Mouse (Mus musculus): ENCODE measurements around the gene Olfr495. TPM values are rescaled to one million over a fixed set of nuclear protein-coding genes. Genes with fewer than 3 reads are reported as not detected.

Olfr495 gene
- not detected in 2 replicates for polyA plus RNA-seq (2015; fragmentation: Nextera tagmentation; extraction: Ambion mirVana)

DNA sequence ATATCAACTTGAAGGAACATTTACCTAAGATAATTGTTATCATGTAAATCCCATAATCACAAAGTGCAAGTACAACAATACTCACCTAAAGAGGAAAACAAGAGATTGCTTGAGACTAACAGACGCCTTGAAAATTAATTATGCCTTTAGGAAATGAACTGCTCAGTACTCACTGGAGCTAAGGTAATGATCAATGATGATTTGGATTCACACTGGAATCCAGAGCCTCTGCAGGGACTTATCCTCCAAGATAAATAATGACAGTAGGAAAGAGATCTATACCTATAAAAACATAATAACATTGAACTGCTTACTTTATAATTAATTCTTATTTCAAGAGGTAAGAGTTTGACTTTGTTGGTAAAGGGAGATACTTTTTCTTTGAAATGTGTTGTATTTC, at the start of gene Olfr495:
Gene Olfr495 (plus strand): TSS at position 301 of the 400 bp plus-strand sequence.
- H3K27me3 ChIP-seq (replicated peaks): no peaks in the 10 kb centered on the region
- H3K27ac ChIP-seq: no peak within 1 kb of the TSS
- no peak within 1 kb of the TSS for H3K4me2 ChIP-seq
- 50% methylated on average over 1 of the region's 1 CpGs for WGBS
- H3K9ac ChIP-seq: no peak within 1 kb of the TSS
- no peak for ATAC-seq (ENCODE audit: insufficient read depth, low FRiP score, low read depth)
- no peaks in the 10 kb centered on the region for H3K9me3 ChIP-seq
- H3K4me1 ChIP-seq: no peaks in the 10 kb centered on the region
- H3K4me3 ChIP-seq (replicated peaks): no peak within 1 kb of the TSS
- H3K36me3 ChIP-seq: no peaks in the 10 kb centered on the region

DNA sequence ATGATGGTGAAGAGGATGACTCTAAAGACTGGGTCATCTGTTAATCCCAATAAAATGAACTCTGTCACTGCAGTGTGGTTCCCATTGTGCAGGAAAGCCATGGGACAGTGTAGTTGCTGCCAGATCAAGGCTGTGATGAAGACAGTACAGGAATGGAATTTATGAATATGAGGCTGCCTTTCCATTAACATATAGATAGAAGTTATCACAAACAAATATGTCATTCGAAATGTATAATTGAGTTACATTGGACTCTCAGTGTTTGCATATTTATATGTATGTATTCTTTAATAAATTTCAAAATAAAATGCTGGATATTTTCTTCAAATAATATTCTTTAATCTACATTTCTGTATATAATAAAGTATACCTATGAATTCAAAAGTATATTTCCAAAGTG, 46.1 kb upstream of the Olfr495 start, which contains the start of gene Olfr493:
Gene Olfr493 (minus strand): TSS at position 101 of the 400 bp plus-strand sequence.
- no peaks in the 10 kb centered on the region for H3K36me3 ChIP-seq
- H3K4me1 ChIP-seq: no peaks in the 10 kb centered on the region
- no peak for ATAC-seq (ENCODE audit: insufficient read depth, low FRiP score, low read depth)
- no peaks in the 10 kb centered on the region for H3K27me3 ChIP-seq (replicated peaks)
- no peak within 1 kb of the TSS for H3K27ac ChIP-seq
- H3K4me2 ChIP-seq: no peak within 1 kb of the TSS
- WGBS: 80% methylated on average over 1 of the region's 1 CpGs
- H3K4me3 ChIP-seq (replicated peaks): no peak within 1 kb of the TSS
- no peak within 1 kb of the TSS for H3K9ac ChIP-seq
- H3K9me3 ChIP-seq: no peaks in the 10 kb centered on the region

DNA sequence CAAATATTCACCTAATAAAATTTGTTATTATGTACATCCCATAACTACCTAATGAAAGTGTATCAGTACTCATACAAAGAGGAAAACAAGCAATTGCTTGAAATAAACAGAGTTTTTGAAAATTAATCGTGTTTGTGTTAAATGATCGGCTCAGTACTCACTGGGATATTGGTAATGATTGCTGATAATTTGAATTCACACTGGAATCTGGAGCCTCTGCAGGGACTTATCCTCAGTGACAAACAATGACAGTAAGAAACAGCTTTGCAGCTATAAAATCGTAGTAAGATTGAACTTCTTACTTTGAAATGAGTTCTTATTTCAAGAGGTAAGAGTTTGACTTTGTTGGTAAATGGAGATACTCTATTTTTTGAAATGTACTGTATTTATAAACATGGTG, 27.9 kb upstream of the Olfr495 start, which contains the start of gene Olfr494:
Gene Olfr494 (plus strand): TSS at position 301 of the 400 bp plus-strand sequence.
- H3K4me2 ChIP-seq: no peak within 1 kb of the TSS
- no peaks in the 10 kb centered on the region for H3K27me3 ChIP-seq (replicated peaks)
- H3K9me3 ChIP-seq: no peaks in the 10 kb centered on the region
- no peaks in the 10 kb centered on the region for H3K36me3 ChIP-seq
- ATAC-seq (ENCODE audit: insufficient read depth, low FRiP score, low read depth): no peak
- no peak within 1 kb of the TSS for H3K4me3 ChIP-seq (replicated peaks)
- H3K27ac ChIP-seq: no peak within 1 kb of the TSS
- no peaks in the 10 kb centered on the region for H3K4me1 ChIP-seq
- no peak within 1 kb of the TSS for H3K9ac ChIP-seq
- WGBS: 74% methylated on average over 3 of the region's 3 CpGs

DNA sequence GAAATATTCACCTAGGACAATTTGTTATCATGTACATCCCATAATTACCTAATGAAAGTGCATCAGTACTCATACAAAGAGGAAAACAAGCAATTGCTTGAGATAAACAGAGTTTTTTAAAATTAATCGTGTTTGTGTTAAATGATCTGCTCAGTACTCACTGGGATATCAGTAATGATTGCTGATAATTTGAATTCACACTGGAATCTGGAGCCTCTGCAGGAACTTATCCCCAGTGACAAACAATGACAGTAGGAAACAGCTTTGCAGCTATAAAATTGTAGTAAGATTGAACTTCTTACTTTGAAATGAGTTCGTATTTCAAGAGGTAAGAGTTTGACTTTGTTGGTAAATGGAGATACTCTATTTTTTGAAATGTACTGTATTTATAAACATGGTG, 27.2 kb downstream of the Olfr495 start, which contains the start of gene Olfr497:
Gene Olfr497 (plus strand): TSS at position 301 of the 400 bp plus-strand sequence.
- Histone ChIP-seq H3K4me3 (replicated peaks) (no peak within 1 kb of the TSS), H3K36me3 (no peaks in the 10 kb centered on the region), H3K4me1 (no peaks in the 10 kb centered on the region), H3K9ac (no peak within 1 kb of the TSS), H3K27me3 (replicated peaks) (no peaks in the 10 kb centered on the region), H3K4me2 (no peak within 1 kb of the TSS), H3K27ac (no peak within 1 kb of the TSS), H3K9me3 (no peaks in the 10 kb centered on the region)
- WGBS: 72% methylated on average over 2 of the region's 2 CpGs
- ATAC-seq (ENCODE audit: insufficient read depth, low FRiP score, low read depth): no peak

Other genes with a start within 250 kb of the Olfr495 start
- gene Olfr485, start 233.3 kb upstream of the Olfr495 start, polyA plus RNA-seq (2015; fragmentation: Nextera tagmentation; extraction: Ambion mirVana): not detected in 2 replicates
- not detected in 2 replicates for gene Olfr486, start 220.4 kb upstream of the Olfr495 start, polyA plus RNA-seq (2015; fragmentation: Nextera tagmentation; extraction: Ambion mirVana)
- not detected in 2 replicates for gene Olfr487, start 178.5 kb upstream of the Olfr495 start, polyA plus RNA-seq (2015; fragmentation: Nextera tagmentation; extraction: Ambion mirVana)
- gene Olfr488, start 134.8 kb upstream of the Olfr495 start, polyA plus RNA-seq (2015; fragmentation: Nextera tagmentation; extraction: Ambion mirVana): not detected in 2 replicates
- gene Olfr490, start 104.2 kb upstream of the Olfr495 start, polyA plus RNA-seq (2015; fragmentation: Nextera tagmentation; extraction: Ambion mirVana): not detected in 2 replicates
- not detected in 2 replicates for gene Olfr491, start 79.7 kb upstream of the Olfr495 start, polyA plus RNA-seq (2015; fragmentation: Nextera tagmentation; extraction: Ambion mirVana)
- not detected in 2 replicates for gene Olfr492, start 69.5 kb upstream of the Olfr495 start, polyA plus RNA-seq (2015; fragmentation: Nextera tagmentation; extraction: Ambion mirVana)
- not detected in 2 replicates for gene Olfr493, start 46.2 kb upstream of the Olfr495 start, polyA plus RNA-seq (2015; fragmentation: Nextera tagmentation; extraction: Ambion mirVana)
- not detected in 2 replicates for gene Olfr494, start 27.8 kb upstream of the Olfr495 start, polyA plus RNA-seq (2015; fragmentation: Nextera tagmentation; extraction: Ambion mirVana)
- gene Olfr497, start 27.3 kb downstream of the Olfr495 start, polyA plus RNA-seq (2015; fragmentation: Nextera tagmentation; extraction: Ambion mirVana): not detected in 2 replicates
- gene Olfr498, start 72.2 kb downstream of the Olfr495 start, polyA plus RNA-seq (2015; fragmentation: Nextera tagmentation; extraction: Ambion mirVana): not detected in 2 replicates
- gene Olfr502, start 131.9 kb downstream of the Olfr495 start, polyA plus RNA-seq (2015; fragmentation: Nextera tagmentation; extraction: Ambion mirVana): not detected in 2 replicates
- not detected in 2 replicates for gene Olfr503, start 151.4 kb downstream of the Olfr495 start, polyA plus RNA-seq (2015; fragmentation: Nextera tagmentation; extraction: Ambion mirVana)
- gene Olfr504, start 172.6 kb downstream of the Olfr495 start, polyA plus RNA-seq (2015; fragmentation: Nextera tagmentation; extraction: Ambion mirVana): not detected in 2 replicates
- not detected in 2 replicates for gene Olfr506, start 217.6 kb downstream of the Olfr495 start, polyA plus RNA-seq (2015; fragmentation: Nextera tagmentation; extraction: Ambion mirVana)
- not detected in 2 replicates for gene Olfr507, start 228.6 kb downstream of the Olfr495 start, polyA plus RNA-seq (2015; fragmentation: Nextera tagmentation; extraction: Ambion mirVana)
- not detected in 2 replicates for gene Olfr508, start 236.8 kb downstream of the Olfr495 start, polyA plus RNA-seq (2015; fragmentation: Nextera tagmentation; extraction: Ambion mirVana)